Mouse (Mus musculus) heart, embryonic 10.5 days (tissue): Measurements from ENCODE around the gene Sel1l. TPM values are rescaled to one million over a fixed set of nuclear protein-coding genes. Genes with fewer than 3 reads are reported as not detected.
A peak's percentile ranks its signal among the peaks of the same experiment; 100 is the strongest.

Experiments used
- DNase-seq: peaks from one replicate; pipeline ENCODE4 v3.0.0-alpha.2; 2017; ENCODE audit warnings: low spot score
- H3K27ac ChIP-seq: fragments of 300-500 bp; sonication (generic); 2 replicates; pipeline ENCODE4 v1.5.1; 2016; ENCODE audit warnings: mild to moderate bottlenecking
- H3K27me3 ChIP-seq: fragments of 300-500 bp; sonication (generic); 2 replicates; pipeline ENCODE4 v1.6.1; 2016; ENCODE audit warnings: mild to moderate bottlenecking; ENCODE audit not compliant: poor library complexity, insufficient read depth, severe bottlenecking
- H3K36me3 ChIP-seq: fragments of 300-500 bp; sonication (generic); 2 replicates; pipeline ENCODE4 v1.6.1; 2016; ENCODE audit warnings: mild to moderate bottlenecking, moderate library complexity
- H3K4me1 ChIP-seq: fragments of 300-500 bp; sonication (generic); 2 replicates; pipeline ENCODE4 v1.6.1; 2016; ENCODE audit warnings: mild to moderate bottlenecking
- H3K4me3 ChIP-seq: fragments of 300-500 bp; sonication (generic); 2 replicates; pipeline ENCODE4 v1.5.1; 2016; ENCODE audit warnings: mild to moderate bottlenecking, moderate library complexity
- H3K9me3 ChIP-seq: fragments of 300-500 bp; sonication (generic); 2 replicates; pipeline ENCODE4 v1.6.1; 2016; ENCODE audit warnings: mild to moderate bottlenecking, moderate library complexity
- WGBS: fragments of 180-500 bp; shearing (Covaris S2); methylation state at CpG from one replicate; pipeline ENCODE4 v1.1.7; 2016; 5-methylcytosine and 5-hydroxymethylcytosine counted together
- microRNA-seq: library from miRNA; unstranded; fragments of <30 nt; microRNA quantifications from one replicate; pipeline ENCODE4, GENCODE M21; 2017
- polyA plus RNA-seq: library from polyadenylated mRNA; unstranded; fragments of >200 nt; fragmentation: Nextera tagmentation; extraction: Ambion mirVana; gene quantifications from 2 replicates; pipeline ENCODE4 v1.2.1, GENCODE M21; 2016

Sel1l gene
- polyA plus RNA-seq, 1 experiment from 2014 or later: 68.7 TPM

- peaks cover 49% of the 10 kb centered on the region for H3K27me3 ChIP-seq
- no peak overlapping the region for H3K27ac ChIP-seq
- peak overlapping the region; percentile 9; the same call in 1 of the 2 replicates for H3K4me3 ChIP-seq
- no peaks in the 10 kb centered on the region for H3K36me3 ChIP-seq
- peaks cover 37% of the 10 kb centered on the region for H3K4me1 ChIP-seq
- WGBS: 44% methylated on average over 14 of the region's 14 CpGs
- peak; percentile 89 for DNase-seq
- H3K9me3 ChIP-seq: no peaks in the 10 kb centered on the region
Observed at GRCm38 (mm10) chr12:91766338-91767107, 82.4 kb downstream of the Sel1l start.

- no peak for DNase-seq
- Histone ChIP-seq H3K9me3 (no peaks in the 10 kb centered on the region), H3K27me3 (peaks cover 39% of the 10 kb centered on the region), H3K4me3 (no peak overlapping the region), H3K36me3 (no peaks in the 10 kb centered on the region), H3K27ac (no peak overlapping the region), H3K4me1 (peaks cover 37% of the 10 kb centered on the region)
- 76% methylated on average over 13 of the region's 13 CpGs for WGBS
Observed at GRCm38 (mm10) chr12:91765504-91765903, 83.5 kb downstream of the Sel1l start.

- H3K4me1 ChIP-seq: peaks cover 37% of the 10 kb centered on the region
- no peaks in the 10 kb centered on the region for H3K36me3 ChIP-seq
- peak; percentile 48 for DNase-seq
- no peak overlapping the region for H3K27ac ChIP-seq
- no peaks in the 10 kb centered on the region for H3K9me3 ChIP-seq
- WGBS: 23% methylated on average over 2 of the region's 2 CpGs
- peaks cover 36% of the 10 kb centered on the region for H3K27me3 ChIP-seq
- H3K4me3 ChIP-seq: no peak overlapping the region
Observed at GRCm38 (mm10) chr12:91765054-91765453, 83.9 kb downstream of the Sel1l start.

- WGBS: 74% methylated on average over 2 of the region's 2 CpGs
- DNase-seq: no peak
- Histone ChIP-seq H3K27me3 (peaks cover 36% of the 10 kb centered on the region), H3K4me1 (peaks cover 34% of the 10 kb centered on the region), H3K4me3 (no peak overlapping the region), H3K9me3 (no peaks in the 10 kb centered on the region), H3K36me3 (no peaks in the 10 kb centered on the region), H3K27ac (no peak overlapping the region; the same call in 1 of the 2 replicates)
Observed at GRCm38 (mm10) chr12:91764471-91764870, 84.5 kb downstream of the Sel1l start.

- Histone ChIP-seq H3K27ac (no peak overlapping the region), H3K4me1 (peaks cover 32% of the 10 kb centered on the region), H3K9me3 (no peaks in the 10 kb centered on the region), H3K4me3 (no peak overlapping the region), H3K27me3 (peaks cover 13% of the 10 kb centered on the region), H3K36me3 (no peaks in the 10 kb centered on the region)
- DNase-seq: no peak
- WGBS: 85% methylated on average over 3 of the region's 3 CpGs
Observed at GRCm38 (mm10) chr12:91759836-91760235, 89.1 kb downstream of the Sel1l start.

- Histone ChIP-seq H3K27ac (0 out of 2 replicates have a peak overlapping the region, but pooled peaks have one; percentile 30), H3K4me3 (no peak overlapping the region), H3K27me3 (peaks cover 7% of the 10 kb centered on the region), H3K4me1 (peaks cover 22% of the 10 kb centered on the region), H3K36me3 (no peaks in the 10 kb centered on the region), H3K9me3 (no peaks in the 10 kb centered on the region)
- 74% methylated on average over 13 of the region's 13 CpGs for WGBS
- no peak for DNase-seq
Observed at GRCm38 (mm10) chr12:91757854-91758562, 90.9 kb downstream of the Sel1l start.

- Histone ChIP-seq H3K27me3 (peaks cover 4% of the 10 kb centered on the region; the same call in 1 of the 2 replicates), H3K4me3 (no peak overlapping the region), H3K27ac (no peak overlapping the region), H3K36me3 (no peaks in the 10 kb centered on the region), H3K4me1 (peaks cover 18% of the 10 kb centered on the region), H3K9me3 (no peaks in the 10 kb centered on the region)
- no peak for DNase-seq
- WGBS: 34% methylated on average over 5 of the region's 5 CpGs
Observed at GRCm38 (mm10) chr12:91756562-91757166, 92.3 kb downstream of the Sel1l start.

Small RNA genes lying within 50 kb of the gene (microRNA-seq; reads per million reads assigned to microRNA genes)
- gene Gm22015: not detected

Other genes with a start within 250 kb of the Sel1l start
- gene Ston2, start 60.8 kb downstream of the Sel1l start, polyA plus RNA-seq: 4.8 and 8.6 TPM in 2 replicates